Mouse (Mus musculus) macrophage (primary cell): ENCODE measurements around the gene Htr7. TPM values are rescaled to one million over a fixed set of nuclear protein-coding genes. Genes with fewer than 3 reads are reported as not detected.

Experiments used
- H3K27ac ChIP-seq: fragments of 350-480 bp; formaldehyde crosslinking; 2 replicates; pipeline ENCODE4 v1.9.0; 2021
- H3K36me3 ChIP-seq: fragments of 350-480 bp; formaldehyde crosslinking; 2 replicates; pipeline ENCODE4 v1.9.0; 2021; ENCODE audit errors: inconsistent target
- H3K4me3 ChIP-seq: fragments of 350-480 bp; formaldehyde crosslinking; 2 replicates; pipeline ENCODE4 v1.9.0; 2021; ENCODE audit errors: inconsistent target
- H3K79me2 ChIP-seq: fragments of 350-480 bp; formaldehyde crosslinking; 2 replicates; pipeline ENCODE4 v1.9.0; 2021; ENCODE audit errors: inconsistent target
- whole genome bisulfite sequencing: methylation state at CpG from one replicate; pipeline ENCODE4 v1.1.7; 2026; ENCODE audit warnings: inconsistent platforms; ENCODE audit not compliant: missing documents; 5-methylcytosine and 5-hydroxymethylcytosine counted together
- polyA plus RNA-seq: library from polyadenylated mRNA; stranded (reverse); fragments of 250-400 nt; gene quantifications from 3 replicates; pipeline ENCODE4 v1.2.4, GENCODE M21; 2018; ENCODE audit warnings: inconsistent platforms

The Htr7 gene
- polyA plus RNA-seq, 1 experiment from 2014 or later, result 0.09 TPM

DNA sequence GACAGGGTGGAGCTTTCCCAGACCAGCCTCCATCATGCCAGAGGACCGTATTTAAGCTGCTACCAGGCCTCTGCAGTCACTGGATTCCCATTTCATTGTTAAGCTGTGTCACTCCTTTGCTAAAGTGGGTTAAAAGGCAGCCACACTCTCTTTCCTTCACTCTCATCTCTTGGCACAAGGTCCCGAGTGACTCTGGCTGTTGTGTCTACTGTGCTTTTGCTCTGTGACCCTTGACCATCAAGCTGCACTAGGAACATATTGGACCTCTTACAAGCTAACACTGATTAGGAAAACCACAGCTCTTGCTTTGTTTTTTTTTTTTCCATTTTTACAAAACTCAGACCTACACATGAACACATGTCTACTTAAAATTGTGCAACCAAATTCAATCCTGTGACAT is 52.3 kb downstream of the Htr7 start:
- Histone ChIP-seq H3K79me2 (no peaks in the 10 kb centered on the region), H3K4me3 (no peak overlapping the region), H3K27ac (no peak overlapping the region), H3K36me3 (no peaks in the 10 kb centered on the region)
- 69% methylated on average over 2 of the region's 2 CpGs for WGBS

DNA sequence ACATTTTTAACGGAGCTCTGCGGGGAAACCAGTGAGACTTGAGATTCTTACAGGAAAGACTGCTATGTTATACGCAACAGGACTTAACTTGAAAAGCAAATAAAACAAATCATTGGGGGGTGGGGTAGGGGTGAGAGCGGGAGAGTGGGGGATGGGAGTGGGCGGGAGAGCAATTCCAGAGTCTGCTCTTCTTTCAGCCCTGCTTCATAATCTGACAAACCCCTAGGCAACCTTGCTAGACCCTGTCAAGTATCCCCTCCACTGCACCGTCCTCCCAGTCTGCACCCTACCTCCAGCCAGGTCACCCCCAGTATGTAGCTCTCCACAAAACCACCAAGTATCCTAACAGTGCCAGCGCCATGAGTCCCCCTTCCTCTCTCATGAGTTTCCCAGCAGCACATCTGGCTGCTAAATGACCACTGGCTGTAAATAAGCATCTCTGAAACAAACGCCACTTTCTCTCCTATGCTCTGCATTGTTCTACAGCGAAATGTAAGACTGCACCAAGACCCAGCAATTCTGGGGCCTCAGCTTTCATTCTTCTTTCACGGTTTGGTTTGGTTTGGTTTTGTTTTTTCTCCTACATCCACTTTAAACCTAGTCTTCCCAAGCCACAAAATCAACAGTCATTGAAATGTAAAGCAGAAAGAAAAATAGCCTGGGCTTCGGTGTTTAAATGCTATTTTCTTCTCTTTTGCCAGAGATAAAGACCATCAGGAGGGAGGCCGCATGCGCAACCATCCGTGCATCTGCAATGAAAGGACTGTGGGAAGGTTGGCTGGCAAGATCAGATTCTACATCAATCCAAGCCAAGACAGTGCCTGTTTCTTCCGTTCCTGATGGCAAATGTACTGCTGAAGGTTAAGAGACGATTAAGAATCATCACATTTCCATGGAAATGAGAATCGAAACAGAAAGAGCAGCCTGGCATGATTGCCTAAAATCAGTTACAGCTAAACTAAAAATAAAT is 54.5 kb downstream of the Htr7 start:
- H3K79me2 ChIP-seq, result no peaks in the 10 kb centered on the region
- H3K27ac ChIP-seq, result no peak overlapping the region

DNA sequence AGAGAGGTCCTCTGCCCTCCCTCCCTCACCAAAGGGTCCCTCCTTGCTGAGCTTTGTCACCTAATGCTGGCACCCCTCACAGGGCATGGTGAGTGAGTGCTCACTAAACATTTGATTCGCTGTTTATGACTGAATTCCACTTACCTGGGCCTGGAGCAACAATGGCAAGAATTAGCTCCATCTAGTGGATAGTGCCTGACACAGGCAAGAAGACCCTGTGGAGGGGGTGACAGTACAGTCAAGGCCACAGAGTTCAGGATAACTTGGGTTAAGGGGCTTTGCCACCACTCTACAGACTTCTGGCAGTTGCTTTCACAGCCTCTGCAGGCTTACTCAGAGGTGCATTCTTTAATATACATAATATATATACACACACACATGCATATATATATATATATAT is 55.8 kb downstream of the Htr7 start:
- 91% methylated on average over 1 of the region's 1 CpGs for WGBS
- H3K79me2 ChIP-seq, result no peaks in the 10 kb centered on the region
- no peak overlapping the region for H3K4me3 ChIP-seq
- H3K27ac ChIP-seq, result no peak overlapping the region
- no peaks in the 10 kb centered on the region for H3K36me3 ChIP-seq

More for the DNA sequence above, 54.5 kb downstream of the Htr7 start:
- Histone ChIP-seq H3K4me3 (no peak overlapping the region), H3K36me3 (no peaks in the 10 kb centered on the region)
- WGBS, result 90% methylated on average over 17 of the region's 17 CpGs

DNA sequence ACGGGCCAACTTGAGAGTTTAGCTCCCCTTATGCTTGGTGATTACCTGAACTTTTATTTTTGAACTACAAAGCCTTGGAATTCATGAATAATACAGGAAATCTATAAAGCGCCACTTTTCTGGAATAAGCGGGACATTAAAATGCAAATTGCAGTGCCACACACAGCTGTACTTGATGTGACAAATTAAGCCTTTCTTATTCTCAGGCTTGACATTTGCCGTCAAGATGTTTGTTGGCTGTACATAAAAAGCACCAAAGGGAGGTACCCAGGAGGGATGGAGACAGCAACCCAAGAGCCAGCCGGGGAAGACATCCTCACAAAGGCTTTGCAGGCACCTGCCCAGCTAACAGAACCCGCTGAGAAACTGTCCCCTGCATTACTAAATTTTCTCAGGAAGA is 56.4 kb downstream of the Htr7 start:
- Histone ChIP-seq H3K27ac (no peak overlapping the region), H3K4me3 (no peak overlapping the region), H3K36me3 (no peaks in the 10 kb centered on the region), H3K79me2 (no peaks in the 10 kb centered on the region)
- WGBS, result 94% methylated on average over 6 of the region's 6 CpGs

DNA sequence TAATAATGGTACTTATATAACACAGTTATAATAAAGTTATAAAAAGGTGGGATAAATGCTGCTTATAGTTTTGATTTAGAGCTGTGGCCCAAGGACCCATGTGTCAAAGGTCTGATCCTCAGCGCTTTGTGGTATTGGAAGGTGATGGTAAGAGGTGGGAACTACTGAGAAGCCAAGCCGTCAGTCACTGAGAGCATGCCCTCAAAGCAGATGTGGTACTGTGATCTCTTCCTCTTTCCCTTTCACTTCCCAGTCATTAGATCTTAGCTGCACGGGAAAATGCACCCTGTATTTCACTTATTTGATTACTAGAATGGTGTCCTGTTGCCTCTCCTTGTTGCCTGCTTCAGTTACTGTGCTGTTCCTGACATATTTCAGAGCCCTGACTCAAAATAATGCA is 59.9 kb downstream of the Htr7 start:
- H3K36me3 ChIP-seq, result no peaks in the 10 kb centered on the region
- no peak overlapping the region for H3K27ac ChIP-seq
- WGBS, result 7% methylated on average over 3 of the region's 3 CpGs
- H3K4me3 ChIP-seq, result no peak overlapping the region
- no peaks in the 10 kb centered on the region for H3K79me2 ChIP-seq

DNA sequence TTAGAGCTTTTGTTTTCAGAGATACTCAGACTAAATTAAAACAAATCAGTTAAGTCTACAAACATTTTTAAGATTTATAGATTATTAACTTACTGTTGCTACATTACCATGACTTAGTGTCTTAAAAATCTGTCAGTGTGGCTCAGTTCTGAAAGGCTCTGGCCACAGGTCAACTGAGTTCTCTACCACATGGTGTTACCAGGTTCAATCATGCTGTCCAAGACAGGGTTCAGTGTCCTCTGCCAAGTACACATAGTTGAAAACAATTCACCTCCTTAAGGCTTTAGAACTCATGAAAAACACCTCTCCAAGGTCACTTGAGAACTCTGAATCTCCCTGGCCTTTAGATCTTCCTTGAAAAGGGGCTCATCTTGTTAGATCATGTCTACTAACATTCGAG is 69.8 kb downstream of the Htr7 start:
- Histone ChIP-seq H3K79me2 (no peaks in the 10 kb centered on the region), H3K27ac (no peak overlapping the region), H3K36me3 (no peaks in the 10 kb centered on the region), H3K4me3 (no peak overlapping the region)
- 82% methylated on average over 1 of the region's 1 CpGs for WGBS

DNA sequence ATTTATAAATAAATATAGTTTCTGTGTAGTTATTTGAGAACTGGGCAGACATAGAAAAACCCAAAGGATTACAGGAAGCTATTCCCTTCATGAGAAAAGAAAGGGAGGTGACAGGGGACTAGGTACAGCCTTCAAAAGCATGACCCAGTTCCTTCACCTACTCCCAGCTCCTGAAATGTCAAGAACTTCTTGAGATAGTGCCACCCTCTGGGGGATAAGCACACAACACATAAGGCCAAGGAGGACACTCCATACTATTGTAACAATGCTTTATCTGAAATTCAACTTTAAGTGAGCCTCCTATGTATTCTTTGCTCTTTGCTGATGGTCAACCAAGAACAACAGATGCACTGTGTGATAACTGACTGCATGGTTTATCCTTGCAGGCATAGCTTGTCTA is 82.6 kb downstream of the Htr7 start:
- Histone ChIP-seq H3K27ac (no peak overlapping the region), H3K36me3 (no peaks in the 10 kb centered on the region), H3K4me3 (no peak overlapping the region), H3K79me2 (no peaks in the 10 kb centered on the region)

DNA sequence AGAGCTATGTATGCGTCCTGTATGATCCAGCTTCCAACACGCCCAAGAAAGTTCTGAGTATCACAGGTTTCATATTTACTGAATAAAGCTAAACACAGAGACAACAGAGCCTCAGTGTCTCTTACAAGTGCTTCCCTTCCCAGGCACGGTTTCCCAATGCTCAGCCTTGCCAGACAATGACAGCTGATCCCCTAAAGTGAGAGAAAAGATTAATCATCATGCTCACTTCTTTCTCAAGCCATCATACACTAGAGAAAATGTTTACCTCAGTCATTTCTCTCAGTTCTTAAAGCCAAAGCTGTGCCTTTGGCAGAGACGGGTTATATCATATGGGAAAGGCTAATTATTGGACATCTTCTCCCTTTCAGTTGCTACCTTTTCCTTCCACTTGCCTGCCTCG is 99.7 kb downstream of the Htr7 start:
- 84% methylated on average over 5 of the region's 5 CpGs for WGBS
- Histone ChIP-seq H3K79me2 (no peaks in the 10 kb centered on the region), H3K4me3 (no peak overlapping the region), H3K36me3 (no peaks in the 10 kb centered on the region), H3K27ac (no peak overlapping the region)

DNA sequence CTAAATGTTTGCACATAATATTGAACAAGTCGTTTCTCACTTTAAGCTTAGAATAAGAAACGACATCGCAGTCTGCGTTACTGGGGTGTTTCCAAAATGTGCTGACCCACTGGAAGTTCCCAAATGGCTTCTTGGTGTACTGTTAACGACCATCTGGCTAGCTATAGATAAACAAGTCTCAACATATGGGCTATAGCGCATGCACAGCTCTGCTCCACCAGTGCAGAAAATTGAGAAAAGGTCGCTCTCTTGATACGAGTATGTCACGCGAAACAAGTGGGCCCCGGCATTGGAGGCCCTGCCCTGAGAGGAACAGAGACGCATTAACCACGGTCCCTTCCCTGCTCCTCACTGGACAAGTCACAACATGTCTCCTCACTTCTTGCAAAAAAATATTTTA is 101.6 kb downstream of the Htr7 start:
- Histone ChIP-seq H3K27ac (no peak overlapping the region), H3K79me2 (no peaks in the 10 kb centered on the region), H3K36me3 (no peaks in the 10 kb centered on the region), H3K4me3 (no peak overlapping the region)
- 91% methylated on average over 13 of the region's 13 CpGs for WGBS

DNA sequence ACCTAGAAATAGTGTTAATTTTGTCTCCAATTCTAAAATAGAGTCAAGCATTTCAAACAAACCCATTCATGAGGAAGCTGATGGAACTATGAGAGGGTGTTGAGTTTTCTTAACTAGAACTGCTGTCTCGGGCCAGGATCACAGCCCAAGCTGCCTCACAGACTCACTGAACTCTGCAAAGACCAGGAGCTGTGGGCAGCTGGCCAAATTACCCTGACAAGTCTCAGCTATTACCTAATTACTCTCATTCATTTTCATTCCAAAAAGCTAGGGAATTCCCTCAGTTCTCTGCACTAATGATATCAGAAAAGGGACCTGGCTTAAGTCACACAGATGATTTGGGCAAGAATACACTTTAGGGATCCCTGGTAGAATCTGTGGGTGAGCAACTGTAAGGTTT is 107.4 kb downstream of the Htr7 start:
- no peak overlapping the region for H3K27ac ChIP-seq
- no peak overlapping the region for H3K4me3 ChIP-seq
- no peaks in the 10 kb centered on the region for H3K79me2 ChIP-seq
- WGBS, result 67% methylated on average over 1 of the region's 1 CpGs
- H3K36me3 ChIP-seq, result no peaks in the 10 kb centered on the region

DNA sequence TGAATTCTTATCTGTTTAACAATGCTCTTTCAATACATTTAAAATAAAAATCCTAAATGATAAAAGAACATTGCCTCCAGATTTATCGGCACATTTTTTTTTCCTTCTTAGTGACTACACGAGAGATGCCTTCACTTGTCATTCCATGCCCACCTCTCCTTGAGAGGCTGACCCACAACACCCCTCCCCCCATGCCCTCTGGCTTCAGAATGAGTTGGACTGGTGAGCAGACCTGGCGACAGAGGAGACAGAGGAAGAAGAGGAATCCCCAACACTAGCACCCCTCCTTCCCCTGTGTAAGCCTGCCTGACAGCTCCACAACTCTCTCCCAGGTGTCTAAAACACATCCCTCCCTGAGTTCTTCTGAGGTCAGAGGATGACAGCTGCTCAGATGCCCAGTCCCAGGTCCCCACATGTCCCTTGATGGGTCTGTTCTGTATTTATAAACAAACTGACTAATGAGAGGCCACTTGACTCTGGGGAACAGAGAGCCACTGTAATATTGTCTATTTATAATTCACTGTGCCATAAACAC is 132.3 kb downstream of the Htr7 start:
- H3K79me2 ChIP-seq, result no peaks in the 10 kb centered on the region
- no peaks in the 10 kb centered on the region for H3K36me3 ChIP-seq
- H3K27ac ChIP-seq, result no peak overlapping the region
- no peak overlapping the region for H3K4me3 ChIP-seq
- WGBS, result 70% methylated on average over 3 of the region's 3 CpGs

DNA sequence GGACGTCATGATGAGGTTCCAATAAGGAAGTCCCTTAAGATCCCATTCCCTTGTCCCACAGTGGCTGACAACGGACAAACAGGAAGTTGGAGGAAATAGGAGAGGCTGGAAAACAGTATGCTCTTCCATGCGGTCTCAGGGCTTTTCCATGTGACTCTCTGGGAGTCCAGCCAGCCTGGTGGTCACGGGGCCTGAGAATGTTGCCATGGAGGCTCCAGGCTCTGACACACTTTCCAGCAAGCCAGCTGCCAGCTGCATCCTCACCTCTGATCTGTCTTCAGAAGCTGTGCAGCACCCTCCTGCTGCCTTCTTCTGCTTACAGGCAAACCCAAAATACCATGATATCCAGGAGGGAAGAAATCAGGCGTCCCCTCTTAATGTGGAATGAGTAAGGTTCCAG is 132.9 kb downstream of the Htr7 start:
- Histone ChIP-seq H3K36me3 (no peaks in the 10 kb centered on the region), H3K4me3 (no peak overlapping the region), H3K79me2 (no peaks in the 10 kb centered on the region), H3K27ac (no peak overlapping the region)
- WGBS, result 40% methylated on average over 5 of the region's 5 CpGs

Other genes starting within 250 kb of the Htr7 start
- gene Rpp30, start 26.2 kb upstream of the Htr7 start, polyA plus RNA-seq, result 14.9 to 24.4 TPM (median 22.2 TPM) in 3 replicates
- 0.12 to 0.33 TPM in 2 of 3 replicates, not detected in the other for gene Ankrd1, start 62.6 kb upstream of the Htr7 start, polyA plus RNA-seq